Mouse (Mus musculus): ENCODE data around the gene Myadml2.

Myadml2 gene

GRCm38 (mm10) chr11:120630401-120630871 lies 17.5 kb downstream of the Myadml2 start:
- DNase-seq (ENCODE audit: low spot score in 2 of 2): no peak

DNA sequence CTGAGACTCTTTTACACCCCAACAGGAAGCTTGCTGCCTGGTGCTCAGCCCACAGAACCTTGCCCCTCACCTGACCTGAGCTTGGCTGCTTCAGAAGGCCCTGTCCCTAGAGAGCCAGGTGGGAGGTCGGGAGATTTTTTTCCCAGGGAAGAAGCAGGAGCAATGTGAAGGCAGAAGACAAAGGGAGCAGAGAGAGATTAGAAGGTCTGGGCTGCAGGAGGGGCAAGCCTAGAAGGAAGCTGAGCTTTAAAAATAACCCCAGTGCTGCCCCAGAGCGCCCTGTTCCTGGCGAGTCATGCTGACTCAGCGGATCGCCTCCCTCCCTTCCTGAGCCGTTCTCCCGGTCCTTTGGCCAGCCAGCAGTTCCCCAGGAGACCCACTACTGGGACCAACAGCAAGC lies 18.0 kb downstream of the Myadml2 start:
- DNase-seq (ENCODE audit: low spot score in 2 of 2): no peak

- DNase-seq (ENCODE audit: low spot score in 2 of 2): no peak
These were observed 18.6 kb downstream of the Myadml2 start for GRCm38 (mm10) chr11:120629341-120629730.

DNA sequence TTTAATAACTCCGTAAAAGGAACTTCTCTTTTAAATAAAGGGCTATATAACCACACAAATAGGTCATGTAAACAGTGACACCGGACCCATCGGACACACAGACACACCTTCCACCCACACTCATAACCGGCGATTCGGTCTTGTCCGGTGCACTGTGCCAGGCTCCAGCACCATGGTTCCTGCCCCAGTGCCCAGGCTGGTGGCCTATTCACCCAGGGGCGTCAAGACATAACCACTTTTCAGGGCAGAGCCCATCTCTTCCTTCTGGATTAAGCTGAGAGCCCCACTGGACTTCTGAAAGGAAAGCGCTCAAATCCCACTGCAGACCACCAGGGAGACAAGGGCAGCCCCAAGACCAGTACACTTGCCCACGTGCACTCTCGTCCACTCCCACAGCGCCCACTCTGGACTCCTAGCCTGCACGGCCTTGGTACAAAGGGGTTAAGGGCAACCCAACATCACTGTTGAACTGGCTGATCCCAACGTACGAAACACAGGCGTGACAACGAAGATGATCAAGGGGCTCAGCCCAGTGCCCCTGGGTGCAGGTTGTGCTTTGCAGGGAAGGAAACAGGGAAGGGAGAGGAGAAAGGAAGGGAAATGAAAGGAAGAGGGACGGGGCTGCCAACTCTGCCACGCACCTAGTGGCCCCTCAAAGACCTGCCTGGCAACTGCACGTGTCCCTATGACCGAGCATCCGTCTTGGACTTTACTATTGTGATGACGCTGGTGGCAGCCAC lies 19.2 kb downstream of the Myadml2 start:
- no peak for DNase-seq (ENCODE audit: low spot score in 2 of 2)

DNA sequence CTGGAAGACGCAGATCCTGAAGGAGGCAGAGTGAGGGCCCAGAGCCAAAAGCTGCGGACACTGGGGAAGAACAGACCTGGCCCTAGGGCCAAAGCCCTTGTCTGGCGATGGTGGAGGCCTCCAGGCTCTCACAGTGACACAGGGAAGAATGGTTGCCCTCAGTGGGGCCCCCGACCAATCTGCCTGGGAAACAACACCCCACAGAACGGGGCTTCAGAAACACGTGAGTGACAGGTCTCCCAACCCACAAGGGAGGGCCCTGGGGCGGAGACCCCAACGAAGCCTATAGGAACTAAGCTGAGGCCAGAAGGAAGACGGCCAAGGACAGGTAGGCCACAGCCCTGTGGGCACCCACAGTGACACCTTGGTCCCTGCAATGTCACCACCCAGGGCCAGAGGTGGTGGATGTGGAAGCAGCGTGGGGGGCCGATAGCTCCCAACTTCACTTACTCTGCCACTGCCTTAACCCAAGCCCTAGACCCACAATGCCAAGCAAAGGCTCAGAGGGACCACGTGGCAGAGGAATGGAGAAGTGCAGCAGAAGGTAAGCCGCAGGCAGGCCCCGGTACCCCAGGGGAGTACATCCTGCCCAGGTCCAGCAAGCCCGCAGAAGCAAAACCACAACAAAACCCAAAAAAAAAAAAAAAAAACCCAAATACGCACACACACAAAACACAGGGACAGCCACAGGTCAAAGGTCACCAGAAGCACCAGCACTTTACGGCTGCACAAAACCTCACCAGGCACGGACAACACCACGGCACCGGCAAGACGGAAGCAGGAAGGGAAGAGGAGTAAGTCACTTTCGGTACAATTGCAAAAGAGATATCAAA lies 20.3 kb downstream of the Myadml2 start:
- DNase-seq (ENCODE audit: low spot score in 2 of 2): no peak

DNA sequence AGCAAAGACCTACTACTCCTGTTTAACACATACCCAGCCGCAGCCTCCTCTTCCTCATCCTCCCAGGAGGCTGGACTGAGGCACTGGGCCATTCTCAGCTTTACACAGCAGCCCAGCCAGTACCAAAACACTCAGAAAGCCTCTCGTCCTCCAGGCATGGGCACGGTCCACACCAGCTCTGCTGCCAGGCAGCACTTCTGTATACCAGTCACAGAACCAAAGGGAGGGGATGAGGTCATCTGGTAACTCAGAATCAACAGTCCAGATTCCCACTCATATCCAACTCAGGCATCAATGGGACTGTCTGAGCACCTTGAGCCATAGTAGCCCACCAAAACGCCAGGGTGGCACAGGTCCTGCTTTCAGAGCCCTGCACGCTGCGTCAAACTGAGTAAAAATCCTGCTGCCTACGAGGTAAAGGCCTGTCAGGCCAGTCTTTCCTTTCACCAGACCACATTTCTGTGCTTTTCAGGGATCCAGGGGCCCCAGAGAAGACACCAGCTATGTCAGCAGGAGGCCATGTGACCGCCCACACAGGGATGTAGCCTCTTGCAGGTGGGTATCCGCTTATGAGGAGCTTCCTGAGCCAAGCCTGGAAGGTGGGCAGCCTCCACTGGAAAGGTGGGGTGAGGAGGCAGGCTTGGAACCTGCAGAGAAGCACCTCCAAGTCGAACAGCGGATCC lies 21.0 kb downstream of the Myadml2 start:
- no peak for DNase-seq (ENCODE audit: low spot score in 2 of 2)

DNA sequence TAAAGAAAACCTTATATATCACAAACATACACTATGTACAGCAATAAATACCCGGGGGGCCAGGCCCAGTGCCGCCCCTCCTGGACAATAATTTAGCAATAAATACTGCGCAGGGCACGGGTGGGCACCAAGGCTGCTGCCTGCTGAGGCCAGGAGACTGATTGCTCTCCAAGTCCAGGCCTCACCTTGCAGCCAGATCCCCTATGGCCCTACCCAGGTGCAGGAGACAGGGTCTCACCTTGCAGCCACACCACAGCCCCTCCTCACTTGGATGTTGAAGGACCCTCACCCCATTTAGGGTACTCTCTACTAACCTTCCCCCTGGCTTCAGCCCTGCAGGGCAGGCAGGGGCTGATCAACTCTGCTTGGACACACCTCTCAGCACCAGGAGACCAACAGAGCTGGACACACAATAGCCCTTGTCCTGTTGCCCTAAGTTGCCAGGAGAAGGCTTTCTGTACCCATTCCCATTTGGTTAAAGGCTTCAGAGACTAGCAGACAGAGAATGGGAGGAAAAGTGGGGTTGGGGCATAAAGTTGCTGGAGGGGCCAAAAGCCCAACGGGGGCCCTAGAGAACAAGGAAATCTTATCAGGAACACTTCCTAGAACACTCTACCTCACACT lies 22.7 kb downstream of the Myadml2 start, which contains the start of gene Sirt7:
Gene Sirt7 (minus strand): TSS at position 89 of the 624 bp plus-strand sequence.
- DNase-seq (ENCODE audit: low spot score in 2 of 2): no peak

DNA sequence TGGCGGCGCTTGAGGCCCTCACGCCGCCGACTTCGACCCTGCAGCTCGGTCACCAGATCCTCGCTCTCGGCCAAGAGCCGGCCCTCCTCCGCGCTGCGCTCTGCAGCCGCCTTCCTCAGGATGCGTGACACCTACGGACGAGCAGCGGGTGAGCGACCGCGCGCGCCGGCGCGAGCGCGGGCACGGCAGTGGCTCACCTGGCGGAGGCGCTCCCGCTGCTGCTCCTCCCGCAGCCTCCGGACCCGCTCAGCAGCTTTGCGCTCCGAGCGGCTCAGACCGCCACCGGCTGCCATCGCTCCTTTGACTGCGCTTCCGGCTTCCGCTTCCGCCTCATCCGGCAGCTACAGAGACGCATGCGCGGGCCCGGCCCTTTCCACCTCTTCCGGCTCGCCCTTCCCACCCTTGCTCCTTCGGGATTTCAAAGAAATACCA lies 23.3 kb downstream of the Myadml2 start:
- peak; percentile 67 to 78 for DNase-seq (ENCODE audit: low spot score in 2 of 2)

GRCm38 (mm10) chr11:120623961-120624679 lies 23.8 kb downstream of the Myadml2 start:
- DNase-seq (ENCODE audit: low spot score in 2 of 2): peak in 1 of 2 experiments; percentile 54

- no peak for DNase-seq (ENCODE audit: low spot score in 2 of 2)
These were observed 25.2 kb downstream of the Myadml2 start for GRCm38 (mm10) chr11:120622805-120623204.

DNA sequence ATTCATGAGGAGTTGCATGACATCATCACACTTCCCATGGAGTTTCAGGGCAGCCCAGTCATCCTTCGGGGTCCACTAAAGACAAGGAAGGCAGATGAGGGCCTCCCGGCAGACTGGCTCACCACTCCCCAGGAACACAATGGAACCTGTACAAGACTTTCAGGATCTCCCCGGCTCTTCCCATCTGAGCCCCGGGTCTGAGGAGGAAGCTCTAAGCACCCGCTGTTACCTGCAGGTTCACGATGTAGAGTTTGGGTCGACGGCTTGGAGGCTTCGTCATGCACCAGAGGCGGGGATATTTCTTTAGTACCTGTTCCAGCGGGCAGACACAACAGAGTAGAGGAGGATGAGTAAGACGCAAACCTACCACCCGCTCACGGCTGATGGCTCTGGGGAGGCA lies 27.8 kb downstream of the Myadml2 start:
- DNase-seq (ENCODE audit: low spot score in 2 of 2): no peak

DNA sequence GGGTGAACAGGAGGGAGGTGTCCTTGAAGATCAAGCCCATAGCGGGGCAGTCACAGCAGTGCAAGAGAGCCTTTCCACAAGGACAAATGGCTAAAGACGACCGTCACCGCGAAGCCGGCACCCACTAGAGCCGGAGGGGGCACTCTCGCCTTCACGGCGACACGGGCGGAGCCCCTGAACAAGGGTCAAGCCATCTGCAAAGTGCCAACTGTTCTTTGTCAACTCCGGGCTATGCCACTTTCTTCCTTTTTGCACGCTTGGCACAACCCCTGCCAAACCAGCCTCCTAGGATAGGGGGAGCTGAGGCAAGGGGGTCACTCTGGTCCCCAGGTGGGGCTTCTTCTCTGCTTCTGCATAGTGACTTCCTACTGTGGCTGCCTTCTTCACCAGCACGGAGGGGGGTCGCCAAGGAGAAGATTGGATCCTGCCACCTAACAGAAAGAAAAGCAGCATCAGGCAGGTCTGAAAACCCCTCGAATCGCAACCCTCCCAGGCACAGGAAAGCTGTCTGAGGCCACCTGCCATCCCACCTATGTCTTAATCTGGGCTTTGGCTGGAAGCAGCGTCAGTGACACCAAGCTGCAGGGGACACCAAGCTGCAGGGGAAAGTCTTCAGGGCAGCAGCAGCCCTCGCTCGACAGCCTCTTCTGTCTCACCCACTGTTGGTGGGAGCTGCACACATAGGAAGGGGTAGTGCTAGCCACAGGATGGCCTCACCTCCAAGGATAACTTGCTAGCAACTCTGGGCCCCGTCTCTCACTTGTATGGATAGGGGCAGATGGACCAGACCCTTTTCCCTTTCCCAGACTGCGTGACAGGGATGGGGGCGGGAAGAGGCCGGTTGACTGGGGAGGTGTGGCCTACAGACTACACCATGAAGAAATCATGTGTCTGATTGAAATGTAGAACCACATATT lies 29.1 kb downstream of the Myadml2 start:
- DNase-seq (ENCODE audit: low spot score in 2 of 2): no peak

GRCm38 (mm10) chr11:120617519-120618112 lies 30.3 kb downstream of the Myadml2 start, which contains the start of gene Pcyt2:
Gene Pcyt2, minus strand, starts transcription at chr11:120617936.
- DNase-seq (ENCODE audit: low spot score in 2 of 2): peak; percentile 81 to 86

- DNase-seq (ENCODE audit: low spot score in 2 of 2): no peak
These were observed 31.2 kb downstream of the Myadml2 start for GRCm38 (mm10) chr11:120616617-120617294.

DNA sequence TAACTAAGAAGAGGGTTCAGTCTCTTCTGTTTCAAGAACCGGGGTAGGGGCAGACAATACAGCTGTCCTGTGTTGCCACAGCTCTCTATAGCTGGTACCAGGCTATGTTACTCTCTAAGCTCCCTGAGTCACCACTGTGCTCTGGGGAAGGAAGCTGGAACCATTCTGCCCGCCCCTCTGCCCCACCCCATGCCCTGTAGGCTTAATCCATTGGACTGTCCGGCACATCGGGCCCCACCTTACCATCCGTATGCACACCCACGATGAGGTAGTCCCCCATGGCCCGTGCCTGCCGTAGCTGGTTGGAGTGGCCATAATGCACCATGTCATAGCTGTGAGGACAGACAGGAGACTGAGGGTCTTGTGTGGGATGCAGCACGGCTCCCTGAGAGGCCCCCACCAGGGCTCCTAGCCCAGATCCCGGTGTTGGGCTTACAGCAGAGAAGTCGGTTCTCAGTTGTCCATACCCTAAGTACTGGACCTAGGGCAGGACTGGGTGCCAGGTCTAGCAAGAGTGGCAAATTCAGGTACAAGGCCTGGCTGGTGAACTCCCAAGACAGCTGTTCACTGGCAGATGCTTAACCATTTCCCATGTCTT lies 32.3 kb downstream of the Myadml2 start:
- no peak for DNase-seq (ENCODE audit: low spot score in 2 of 2)

DNA sequence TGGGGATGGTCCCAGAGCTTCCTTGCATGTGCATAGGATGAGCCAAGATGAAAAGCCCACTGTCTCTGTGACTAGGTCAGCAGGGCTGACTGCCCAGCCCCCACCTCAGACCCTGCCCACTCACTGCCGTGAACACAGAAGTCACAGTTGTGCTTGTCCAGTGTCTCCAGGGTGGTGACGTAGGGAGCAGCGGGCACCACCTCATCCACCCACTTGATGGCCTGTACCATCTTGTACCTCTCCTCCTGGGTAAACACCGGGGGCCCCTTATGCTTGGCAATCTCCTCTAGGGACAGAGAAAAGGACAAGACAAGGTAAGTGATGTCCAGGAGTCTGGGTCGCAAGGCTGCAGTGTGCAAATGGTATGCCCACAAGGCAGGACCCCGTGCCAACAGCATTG lies 32.8 kb downstream of the Myadml2 start:
- peak in 1 of 2 experiments; percentile 7 for DNase-seq (ENCODE audit: low spot score in 2 of 2)

- no peak for DNase-seq (ENCODE audit: low spot score in 2 of 2)
These were observed 34.0 kb downstream of the Myadml2 start for GRCm38 (mm10) chr11:120613976-120614375.

DNA sequence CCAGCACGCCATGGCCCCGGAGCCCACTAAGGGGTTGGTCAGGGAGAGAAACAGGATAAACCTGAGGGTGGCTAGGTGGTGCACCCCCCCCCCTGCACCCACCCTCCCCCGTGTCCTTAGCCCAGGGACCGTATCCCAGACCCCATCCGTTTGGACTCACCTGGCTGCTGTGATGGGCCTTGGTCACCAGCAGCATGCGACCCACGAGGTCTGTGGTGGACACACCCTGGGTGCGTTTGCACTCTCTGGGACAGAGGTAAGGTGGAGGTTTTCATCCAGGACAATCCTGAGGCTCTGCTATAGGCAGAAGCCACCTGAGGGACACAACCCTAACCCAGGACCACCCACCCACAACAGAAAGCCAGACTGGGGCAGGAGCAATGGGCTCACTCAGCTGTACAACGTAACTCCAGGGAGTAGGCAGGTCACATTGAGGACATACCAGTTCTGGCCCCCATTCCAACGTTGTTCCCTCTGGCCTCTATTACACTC lies 34.4 kb downstream of the Myadml2 start:
- DNase-seq (ENCODE audit: low spot score in 2 of 2): no peak

All from frontal cortex, postnatal 25 days (tissue).